Mouse (Mus musculus) embryonic facial prominence, embryonic 10.5 days (tissue): ENCODE measurements at regions not wholly inside any gene's neighbourhood (a gene's known extent, or its start where the extent isn't known, plus 50 kb on each side); places are given as distances from the start of the nearest gene placed in this dataset.
A peak's percentile ranks its signal among the peaks of the same experiment; 100 is the strongest.

Experiments
- DNase-seq: peaks from one replicate; pipeline ENCODE4 v3.0.0-alpha.2; 2017; ENCODE audit warnings: low spot score
- H3K27ac ChIP-seq: fragments of 300-500 bp; sonication (generic); replicated peaks from 2 replicates; pipeline ENCODE4 v1.5.1; 2016; ENCODE audit warnings: mild to moderate bottlenecking
- H3K27me3 ChIP-seq: fragments of 300-500 bp; sonication (generic); replicated peaks from 2 replicates; pipeline ENCODE4 v1.6.1; 2016; ENCODE audit warnings: low read depth, mild to moderate bottlenecking; ENCODE audit not compliant: poor library complexity, severe bottlenecking
- H3K36me3 ChIP-seq: fragments of 300-500 bp; sonication (generic); replicated peaks from 2 replicates; pipeline ENCODE4 v1.6.1; 2016; ENCODE audit warnings: mild to moderate bottlenecking, moderate library complexity
- H3K4me1 ChIP-seq: fragments of 300-500 bp; sonication (generic); 2 replicates; pipeline ENCODE4 v1.6.1; 2016
- H3K4me3 ChIP-seq: fragments of 300-500 bp; sonication (generic); 2 replicates; pipeline ENCODE4 v1.5.1; 2016; ENCODE audit warnings: mild to moderate bottlenecking, moderate library complexity
- H3K9me3 ChIP-seq: fragments of 300-500 bp; sonication (generic); 2 replicates; pipeline ENCODE4 v1.6.1; 2016; ENCODE audit warnings: mild to moderate bottlenecking
- WGBS: fragments of 180-500 bp; shearing (Covaris S2); methylation state at CpG from one replicate; pipeline ENCODE4 v1.1.7; 2016; 5-methylcytosine and 5-hydroxymethylcytosine counted together

DNA sequence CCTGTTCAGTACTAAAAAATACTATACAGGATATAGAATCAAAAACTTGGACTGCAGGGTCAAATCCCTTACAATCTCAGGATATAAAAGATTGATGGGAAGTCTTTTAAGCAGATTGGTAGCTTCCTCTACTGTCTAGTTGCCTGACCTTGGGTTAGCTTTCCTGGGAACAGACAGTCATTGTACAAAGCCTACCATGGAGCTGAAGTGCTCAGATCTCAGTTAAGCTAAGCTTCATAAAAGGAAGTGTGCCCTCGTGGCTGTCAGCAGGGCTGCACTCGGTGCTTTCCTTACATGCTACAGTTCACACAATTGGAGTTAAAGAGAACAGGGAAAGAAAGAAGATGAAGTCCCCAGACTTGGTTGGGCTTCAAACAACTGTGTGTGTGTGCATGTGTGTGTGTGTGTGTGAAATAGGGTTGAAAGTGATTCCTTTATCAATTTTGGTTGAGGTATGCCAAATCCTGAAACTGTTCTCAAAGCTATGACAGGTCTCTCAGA is 338.4 kb downstream of the Gm21750 start:
- no peaks in the 10 kb centered on the region for H3K36me3 ChIP-seq
- 50% methylated on average over 2 of the region's 2 CpGs for WGBS
- no peaks in the 10 kb centered on the region for H3K27me3 ChIP-seq
- H3K4me1 ChIP-seq: no peaks in the 10 kb centered on the region
- H3K9me3 ChIP-seq: no peaks in the 10 kb centered on the region
- no peak overlapping the region for H3K27ac ChIP-seq
- no peak for DNase-seq
- H3K4me3 ChIP-seq: no peak overlapping the region

DNA sequence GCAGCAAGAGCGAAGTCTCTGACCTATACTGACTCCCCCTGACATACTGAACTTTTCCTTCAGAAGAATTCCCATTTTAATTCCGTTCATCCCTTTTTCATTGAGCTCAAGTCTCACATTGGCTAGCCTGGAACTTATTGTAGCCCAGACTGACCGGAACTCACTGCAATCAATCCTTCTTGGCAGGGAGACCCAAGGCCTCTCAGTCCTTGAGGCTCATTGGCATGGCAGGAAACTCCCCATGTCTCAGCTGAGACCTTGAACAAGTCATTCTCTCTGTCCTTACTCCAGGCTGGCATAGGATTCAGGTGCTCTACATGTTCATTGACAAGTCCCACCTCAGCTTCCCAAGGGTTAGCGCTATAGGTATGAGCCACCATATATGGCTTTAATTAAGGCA is 345.9 kb downstream of the Gm21750 start:
- no peak overlapping the region for H3K4me3 ChIP-seq
- WGBS: 90% methylated on average over 4 of the region's 4 CpGs
- H3K4me1 ChIP-seq: no peaks in the 10 kb centered on the region
- H3K27ac ChIP-seq: no peak overlapping the region
- H3K36me3 ChIP-seq: no peaks in the 10 kb centered on the region
- DNase-seq: no peak
- no peaks in the 10 kb centered on the region for H3K9me3 ChIP-seq
- H3K27me3 ChIP-seq: no peaks in the 10 kb centered on the region

- WGBS: 80% methylated on average over 1 of the region's 1 CpGs
- H3K9me3 ChIP-seq: no peaks in the 10 kb centered on the region
These were observed 350.5 kb downstream of the Gm21750 start for GRCm38 (mm10) chr14:74011555-74011954.

DNA sequence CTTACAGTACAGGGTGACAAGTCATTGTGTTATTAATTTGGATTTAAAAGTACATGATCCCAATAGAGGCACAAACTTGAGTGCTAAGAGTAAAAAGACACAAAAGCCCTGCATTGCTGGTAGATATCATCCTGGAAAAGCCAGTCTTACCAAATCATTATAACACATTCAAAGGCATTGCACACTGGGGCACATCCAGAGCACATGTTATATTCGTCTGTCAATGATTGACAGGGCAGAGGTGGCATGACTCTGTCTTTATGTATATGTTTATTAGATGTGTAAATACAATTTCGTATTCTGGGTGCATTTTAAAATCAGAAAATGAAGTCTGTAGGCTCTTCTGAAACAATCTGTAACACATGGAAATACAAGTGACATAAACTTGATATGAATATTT is 358.4 kb downstream of the Gm21750 start:
- Histone ChIP-seq H3K27ac (no peak overlapping the region), H3K4me1 (no peaks in the 10 kb centered on the region), H3K9me3 (no peaks in the 10 kb centered on the region), H3K36me3 (no peaks in the 10 kb centered on the region), H3K4me3 (no peak overlapping the region), H3K27me3 (no peaks in the 10 kb centered on the region)
- no peak for DNase-seq
- WGBS: 81% methylated on average over 2 of the region's 2 CpGs

More at GRCm38 (mm10) chr14:74011555-74011954, 350.5 kb downstream of the Gm21750 start:
- Histone ChIP-seq H3K27ac (no peak overlapping the region), H3K36me3 (no peaks in the 10 kb centered on the region), H3K4me3 (no peak overlapping the region), H3K27me3 (no peaks in the 10 kb centered on the region), H3K4me1 (no peaks in the 10 kb centered on the region)
- no peak for DNase-seq

DNA sequence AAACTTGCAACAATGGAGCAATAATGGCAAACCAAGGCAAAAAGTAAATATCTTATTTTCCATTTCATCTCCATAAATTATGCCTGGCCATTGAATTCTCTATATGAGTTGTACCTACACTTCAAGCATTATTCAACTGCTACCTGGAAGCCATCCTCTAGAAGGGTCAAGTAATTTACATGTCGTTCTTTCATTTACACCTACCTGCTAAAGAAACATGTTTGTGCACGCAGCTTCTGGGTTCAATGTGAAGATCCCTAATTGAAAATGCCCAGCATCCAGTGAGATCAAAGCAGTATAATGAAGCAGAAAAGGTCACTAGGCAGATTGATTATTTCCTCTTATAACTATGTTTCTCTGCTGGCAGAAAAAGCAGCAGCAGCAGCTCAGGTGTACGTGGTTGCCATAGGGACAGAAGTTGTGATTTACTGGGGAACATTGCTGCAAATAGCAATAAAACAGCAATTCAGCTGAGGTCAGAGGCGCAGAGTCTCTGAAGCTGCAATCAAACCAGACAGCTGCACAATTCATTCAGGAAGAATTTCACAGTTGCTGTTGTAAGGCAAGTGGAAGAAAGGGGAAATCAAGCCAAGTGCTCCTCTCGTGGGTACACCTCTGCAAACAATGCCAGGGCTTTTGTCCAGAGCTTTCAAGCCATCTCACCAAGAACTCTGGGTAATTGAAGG is 386.1 kb downstream of the Gm21750 start:
- Histone ChIP-seq H3K27ac (no peak overlapping the region), H3K36me3 (no peaks in the 10 kb centered on the region), H3K27me3 (no peaks in the 10 kb centered on the region), H3K9me3 (no peaks in the 10 kb centered on the region), H3K4me3 (no peak overlapping the region), H3K4me1 (no peaks in the 10 kb centered on the region)
- 73% methylated on average over 5 of the region's 5 CpGs for WGBS
- DNase-seq: no peak

DNA sequence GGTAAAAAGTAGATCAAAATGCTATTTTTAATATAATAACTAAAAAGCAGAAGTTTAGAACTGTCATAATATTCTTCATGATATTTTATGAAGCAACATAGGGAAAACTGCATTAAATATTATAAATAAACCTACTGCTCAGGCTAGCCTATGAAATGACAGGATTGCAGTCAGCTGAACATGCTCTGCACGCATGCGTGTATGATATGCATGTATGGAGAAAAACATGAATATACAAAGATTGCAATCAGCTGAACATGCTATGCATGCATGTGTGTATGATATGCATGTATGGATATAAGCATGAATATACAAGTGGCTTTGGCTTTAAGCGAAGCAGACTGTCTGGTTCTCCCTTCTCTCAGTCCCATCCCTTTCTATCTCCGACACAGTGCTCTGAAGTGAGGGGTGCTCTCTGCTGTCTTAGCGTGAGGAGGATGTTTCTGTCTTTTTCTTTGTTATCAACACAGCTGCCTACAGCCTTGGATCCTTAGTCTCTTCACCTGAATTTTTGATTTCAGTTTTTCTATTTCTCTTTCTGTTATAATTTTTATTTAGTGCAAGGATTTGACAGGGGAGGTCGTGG is 386.8 kb downstream of the Gm21750 start:
- no peaks in the 10 kb centered on the region for H3K4me1 ChIP-seq
- H3K9me3 ChIP-seq: no peaks in the 10 kb centered on the region
- DNase-seq: no peak
- WGBS: 90% methylated on average over 6 of the region's 6 CpGs
- no peaks in the 10 kb centered on the region for H3K36me3 ChIP-seq
- H3K27ac ChIP-seq: no peak overlapping the region
- no peak overlapping the region for H3K4me3 ChIP-seq
- no peaks in the 10 kb centered on the region for H3K27me3 ChIP-seq

DNA sequence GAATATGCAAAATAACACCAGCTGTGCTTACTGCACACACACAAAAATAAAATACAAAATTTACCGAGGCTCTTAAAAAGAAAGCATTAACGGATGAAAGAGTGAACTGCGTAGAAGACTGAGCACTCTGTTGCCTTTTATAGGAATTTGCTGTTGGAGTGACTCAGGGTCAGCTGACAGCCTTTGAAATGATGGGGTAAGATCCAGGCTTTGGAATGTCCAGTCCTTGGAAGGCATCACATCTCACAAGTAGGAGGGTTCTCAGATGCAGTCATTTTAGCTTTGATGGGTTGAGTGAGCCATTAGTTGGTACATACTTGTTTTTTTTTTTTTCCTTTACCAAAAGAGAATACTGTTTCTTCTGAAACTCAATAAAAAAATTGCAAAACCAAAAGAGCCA is 387.4 kb downstream of the Gm21750 start:
- Histone ChIP-seq H3K4me3 (no peak overlapping the region), H3K36me3 (no peaks in the 10 kb centered on the region), H3K9me3 (no peaks in the 10 kb centered on the region), H3K27ac (no peak overlapping the region), H3K27me3 (no peaks in the 10 kb centered on the region), H3K4me1 (peaks cover under 1% of the 10 kb centered on the region)
- WGBS: 89% methylated on average over 3 of the region's 3 CpGs
- no peak for DNase-seq

GRCm38 (mm10) chr14:74066051-74066450 is 405.0 kb downstream of the Gm21750 start:
- no peak for DNase-seq
- Histone ChIP-seq H3K4me3 (no peak overlapping the region), H3K9me3 (no peaks in the 10 kb centered on the region), H3K36me3 (no peaks in the 10 kb centered on the region), H3K27me3 (no peaks in the 10 kb centered on the region), H3K4me1 (no peaks in the 10 kb centered on the region), H3K27ac (no peak overlapping the region)

GRCm38 (mm10) chr14:74093016-74093415 is 432.0 kb downstream of the Gm21750 start:
- H3K27ac ChIP-seq: no peak overlapping the region
- H3K27me3 ChIP-seq: no peaks in the 10 kb centered on the region
- 69% methylated on average over 2 of the region's 2 CpGs for WGBS
- peak; percentile 9 for DNase-seq
- no peaks in the 10 kb centered on the region for H3K36me3 ChIP-seq
- H3K4me1 ChIP-seq: no peaks in the 10 kb centered on the region
- no peak overlapping the region for H3K4me3 ChIP-seq
- no peaks in the 10 kb centered on the region for H3K9me3 ChIP-seq

- DNase-seq: no peak
- no peak overlapping the region for H3K27ac ChIP-seq
- 92% methylated on average over 4 of the region's 4 CpGs for WGBS
- no peaks in the 10 kb centered on the region for H3K27me3 ChIP-seq
- no peaks in the 10 kb centered on the region for H3K36me3 ChIP-seq
- no peaks in the 10 kb centered on the region for H3K9me3 ChIP-seq
- no peak overlapping the region for H3K4me3 ChIP-seq
- no peaks in the 10 kb centered on the region for H3K4me1 ChIP-seq
These were observed 438.7 kb downstream of the Gm21750 start for GRCm38 (mm10) chr14:74099696-74100095.

DNA sequence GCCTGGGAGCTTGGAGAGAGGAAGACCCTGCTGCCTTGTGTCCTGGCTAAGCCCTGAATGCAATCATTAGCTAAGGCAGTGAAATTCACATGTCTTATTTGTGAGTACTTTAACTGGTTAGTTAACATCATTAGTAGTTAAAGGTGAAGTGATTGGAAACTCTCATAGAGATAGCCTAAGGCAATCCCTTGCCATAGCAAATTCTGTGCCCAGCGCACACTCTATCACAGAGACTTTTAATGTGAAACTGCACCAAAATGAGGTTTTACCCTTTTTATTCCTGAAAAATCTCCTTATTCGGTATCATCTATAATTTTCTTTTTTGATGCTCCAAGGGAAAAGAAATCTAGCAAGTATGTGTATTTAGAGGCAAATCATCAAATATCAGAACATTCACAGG is 451.6 kb downstream of the Gm21750 start:
- Histone ChIP-seq H3K27me3 (no peaks in the 10 kb centered on the region), H3K9me3 (no peaks in the 10 kb centered on the region), H3K27ac (no peak overlapping the region), H3K4me3 (no peak overlapping the region), H3K4me1 (no peaks in the 10 kb centered on the region), H3K36me3 (no peaks in the 10 kb centered on the region)
- WGBS: 92% methylated on average over 2 of the region's 2 CpGs
- DNase-seq: no peak

DNA sequence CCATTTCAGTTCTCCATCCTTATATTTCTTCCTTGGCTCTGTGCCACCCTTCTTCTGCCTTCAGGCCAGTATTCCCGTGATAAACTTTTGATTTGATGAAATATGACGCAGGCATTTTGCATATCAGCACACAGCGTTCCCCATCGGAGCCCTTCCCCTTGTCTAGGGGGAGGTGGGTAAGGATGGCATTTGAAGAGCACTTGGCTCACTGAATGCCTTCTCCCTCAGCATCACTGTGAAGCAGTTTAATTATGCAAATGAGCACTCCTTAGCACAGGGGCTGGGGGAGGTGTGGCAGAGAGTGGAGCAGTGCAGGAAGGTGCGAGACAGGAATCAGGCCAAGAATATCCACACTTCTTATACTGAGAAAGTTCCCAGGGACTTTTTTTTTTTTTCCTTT is 452.1 kb downstream of the Gm21750 start:
- H3K4me3 ChIP-seq: no peak overlapping the region
- 67% methylated on average over 5 of the region's 5 CpGs for WGBS
- no peaks in the 10 kb centered on the region for H3K4me1 ChIP-seq
- DNase-seq: no peak
- no peaks in the 10 kb centered on the region for H3K9me3 ChIP-seq
- H3K27ac ChIP-seq: no peak overlapping the region
- H3K36me3 ChIP-seq: no peaks in the 10 kb centered on the region
- no peaks in the 10 kb centered on the region for H3K27me3 ChIP-seq

DNA sequence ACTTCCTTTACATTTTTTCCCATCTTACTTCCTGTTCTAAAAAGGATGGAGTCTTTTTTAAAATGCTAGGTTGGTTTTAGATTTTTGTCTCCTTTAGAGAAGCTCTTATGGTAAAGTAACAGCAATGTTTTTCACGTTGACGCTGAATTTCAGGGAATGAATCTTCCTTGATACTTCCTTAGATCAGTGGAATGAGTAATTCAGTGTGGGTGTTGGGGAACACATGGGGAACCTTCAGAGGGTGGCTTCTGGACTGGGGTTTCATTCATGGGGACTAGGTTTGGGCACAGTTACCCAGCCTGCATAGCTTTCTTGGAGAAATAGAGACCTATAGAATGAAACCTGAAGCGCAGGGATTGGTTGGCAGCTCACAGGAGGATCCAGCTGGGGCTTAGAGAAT is 452.5 kb downstream of the Gm21750 start:
- no peaks in the 10 kb centered on the region for H3K4me1 ChIP-seq
- no peaks in the 10 kb centered on the region for H3K9me3 ChIP-seq
- no peak overlapping the region for H3K4me3 ChIP-seq
- DNase-seq: no peak
- 71% methylated on average over 3 of the region's 3 CpGs for WGBS
- no peak overlapping the region for H3K27ac ChIP-seq
- no peaks in the 10 kb centered on the region for H3K36me3 ChIP-seq
- no peaks in the 10 kb centered on the region for H3K27me3 ChIP-seq
